9 mouse cellular contexts compared by ENCODE assay signal in genomic region chr5:123151077-123151476, GRCm38 (mm10). TPM values are rescaled to one million over a fixed set of nuclear protein-coding genes. Genes with fewer than 3 reads are reported as not detected.
A peak's percentile ranks its signal among the peaks of the same experiment; 100 is the strongest.
DNase-seq lines count a peak whose midpoint lies in the region; ATAC-seq and TF ChIP-seq lines count a peak whose summit lies in the region.
"Had no signal": no experiment of that assay in that cellular context is flagged by ENCODE, and none has a peak within 500 bp of the region (broad histone marks: within the 10 kb centered on the region; RNA-seq: fewer than 3 reads in every experiment).

No protein-coding gene starts in this region.

- peak; percentile 79 for ATAC-seq in common myeloid progenitor, adult 5-6 weeks (replicated peaks; ENCODE audit: low read depth, poor library complexity, severe bottlenecking)
- ATAC-seq in hindbrain, embryonic 11.5 days (ENCODE audit: low FRiP score): no peak
- peak; percentile 23 for ATAC-seq in lung, embryonic 16.5 days (ENCODE audit: low read depth)

- H3K27ac ChIP-seq in cerebellum, adult 2 months (ENCODE audit: insufficient read depth, low read length): no peak overlapping the region
- no peak overlapping the region for H3K27ac ChIP-seq in hindbrain, embryonic 11.5 days (ENCODE audit: low read depth, low read length)
- H3K27ac ChIP-seq in lung, embryonic 16.5 days (ENCODE audit: low read length): peak overlapping the region; percentile 54; the same call in 1 of the 2 replicates

- no peak for TF ChIP-seq CTCF in cerebellum, adult 2 months (IDR thresholded peaks at IDR 0.05; ENCODE audit: borderline replicate concordance, insufficient read depth, low read depth, low read length)

- H3K36me3 ChIP-seq in hindbrain, embryonic 11.5 days (ENCODE audit: control insufficient read depth, insufficient read depth, low read length): peaks cover 21% of the 10 kb centered on the region; the same call in 1 of the 2 replicates
- H3K36me3 ChIP-seq in lung, embryonic 16.5 days (ENCODE audit: control insufficient read depth, insufficient read depth, low read length): peaks cover 47% of the 10 kb centered on the region

- peak overlapping the region; percentile 37 for H3K4me2 ChIP-seq in hindbrain, embryonic 11.5 days (replicated peaks; ENCODE audit: low read depth, low read length)
- H3K4me2 ChIP-seq in lung, embryonic 16.5 days (ENCODE audit: low read depth, low read length): peak overlapping the region; percentile 60

- H3K4me3 ChIP-seq in cerebellum, adult 2 months (replicated peaks; ENCODE audit: insufficient read depth, low read depth, low read length): peak overlapping the region; percentile 91
- H3K4me3 ChIP-seq in hindbrain, embryonic 11.5 days (ENCODE audit: low read depth, low read length): no peak overlapping the region
- H3K4me3 ChIP-seq in lung, embryonic 16.5 days (ENCODE audit: low read length): peak overlapping the region; percentile 46

- no peak for DNase-seq in cerebellum, adult 2 months
- DNase-seq in cerebellum, postnatal 4 days (ENCODE audit: low spot score in 2 of 2): no peak
- no peak for DNase-seq in hindbrain, embryonic 11.5 days (ENCODE audit: low spot score)
- DNase-seq in spleen, adult 12 weeks (ENCODE audit: low spot score): peak; percentile 59
- DNase-seq in left cerebral cortex, adult 18-20 months (ENCODE audit: low spot score in 2 of 2): no peak
- DNase-seq in adrenal gland, postnatal 25 days: no peak

- TF ChIP-seq POLR2A in cerebellum, adult 2 months (IDR thresholded peaks at IDR 0.05; ENCODE audit: borderline replicate concordance, insufficient read depth, low read length): no peak

- no peaks in the 10 kb centered on the region for H3K9me3 ChIP-seq in hindbrain, embryonic 11.5 days (ENCODE audit: control insufficient read depth, low read length)
- H3K9me3 ChIP-seq in lung, embryonic 16.5 days (ENCODE audit: control insufficient read depth, low read length): no peaks in the 10 kb centered on the region

- peaks cover 22% of the 10 kb centered on the region for H3K4me1 ChIP-seq in cerebellum, adult 2 months (ENCODE audit: control insufficient read depth, insufficient read depth, low read length)
- H3K4me1 ChIP-seq in hindbrain, embryonic 11.5 days (replicated peaks; ENCODE audit: control insufficient read depth, insufficient read depth, low read length): peaks cover 10% of the 10 kb centered on the region
- peaks cover 32% of the 10 kb centered on the region for H3K4me1 ChIP-seq in lung, embryonic 16.5 days (replicated peaks; ENCODE audit: control insufficient read depth, insufficient read depth, low read length)

- H3K9ac ChIP-seq in hindbrain, embryonic 11.5 days (ENCODE audit: low read depth, low read length): peak overlapping the region; percentile 19; the same call in 1 of the 2 replicates
- H3K9ac ChIP-seq in lung, embryonic 16.5 days (ENCODE audit: low read length): peak overlapping the region; percentile 31

- 5% methylated on average over 7 of the region's 7 CpGs for WGBS in cerebellum, adult 2 months
- WGBS in hindbrain, embryonic 11.5 days: 47% methylated on average over 7 of the region's 7 CpGs
- WGBS in lung, embryonic 16.5 days: 12% methylated on average over 7 of the region's 7 CpGs

- no peaks in the 10 kb centered on the region for H3K27me3 ChIP-seq in cerebellum, adult 2 months (ENCODE audit: control insufficient read depth, insufficient read depth, low read length)
- H3K27me3 ChIP-seq in hindbrain, embryonic 11.5 days (ENCODE audit: control insufficient read depth, insufficient read depth, low read length): no peaks in the 10 kb centered on the region
- H3K27me3 ChIP-seq in lung, embryonic 16.5 days (ENCODE audit: control insufficient read depth, insufficient read depth, low read depth, low read length): no peaks in the 10 kb centered on the region

RNA-seq across cellular contexts. Expression of gene Setd1b, which starts 9.1 kb away (rescaled TPM):
- 14.9 and 17.0 TPM in 2 replicates for polyA plus RNA-seq in cerebellum, adult 2 months (2012; rRNA removed)
- total RNA-seq in common myeloid progenitor, adult 5-6 weeks (2017): 6.3 and 7.7 TPM in 2 replicates
- 11.0 and 14.2 TPM in 2 replicates for polyA plus RNA-seq in hindbrain, embryonic 11.5 days (2014; fragmentation: Nextera tagmentation; extraction: Ambion mirVana)
- 8.4 and 9.1 TPM in 2 replicates for polyA plus RNA-seq in lung, embryonic 16.5 days (2015; fragmentation: Nextera tagmentation; extraction: Ambion mirVana)
- 10 to 100 TPM; 34.0 to 34.5 TPM for total RNA-seq in left cerebral cortex, adult 18-20 months (2021)
- 34.7 and 41.6 TPM in 2 replicates for total RNA-seq in adrenal gland, postnatal 25 days (2021)

RNA-seq across cellular contexts. Expression of gene Psmd9, which starts 18.1 kb away (rescaled TPM):
- polyA plus RNA-seq in cerebellum, adult 2 months (2012; rRNA removed): 28.4 and 29.9 TPM in 2 replicates
- total RNA-seq in common myeloid progenitor, adult 5-6 weeks (2017): 27.1 and 44.4 TPM in 2 replicates
- polyA plus RNA-seq in hindbrain, embryonic 11.5 days (2014; fragmentation: Nextera tagmentation; extraction: Ambion mirVana): 73.5 and 78.7 TPM in 2 replicates
- polyA plus RNA-seq in lung, embryonic 16.5 days (2015; fragmentation: Nextera tagmentation; extraction: Ambion mirVana): 87.0 and 91.8 TPM in 2 replicates
- 10 to 100 TPM; 23.1 to 28.3 TPM for total RNA-seq in left cerebral cortex, adult 18-20 months (2021)
- 26.8 and 30.8 TPM in 2 replicates for total RNA-seq in adrenal gland, postnatal 25 days (2021)

RNA-seq across cellular contexts. Expression of gene Rhof, which starts 18.6 kb away (rescaled TPM):
- polyA plus RNA-seq in cerebellum, adult 2 months (2012; rRNA removed): 27.0 and 32.3 TPM in 2 replicates
- 3.4 TPM in 2 replicates for total RNA-seq in common myeloid progenitor, adult 5-6 weeks (2017)
- 1.7 and 2.0 TPM in 2 replicates for polyA plus RNA-seq in hindbrain, embryonic 11.5 days (2014; fragmentation: Nextera tagmentation; extraction: Ambion mirVana)
- polyA plus RNA-seq in lung, embryonic 16.5 days (2015; fragmentation: Nextera tagmentation; extraction: Ambion mirVana): 5.3 and 5.6 TPM in 2 replicates
- total RNA-seq in left cerebral cortex, adult 18-20 months (2021): 10 to 100 TPM; 50.5 to 51.0 TPM
- total RNA-seq in adrenal gland, postnatal 25 days (2021): 1.1 and 1.6 TPM in 2 replicates

RNA-seq across cellular contexts. Expression of gene Hpd, which starts 31.4 kb away (rescaled TPM):
- not detected in 2 replicates for polyA plus RNA-seq in cerebellum, adult 2 months (2012; rRNA removed)
- not detected in 2 replicates for total RNA-seq in common myeloid progenitor, adult 5-6 weeks (2017)
- not detected in 2 replicates for polyA plus RNA-seq in hindbrain, embryonic 11.5 days (2014; fragmentation: Nextera tagmentation; extraction: Ambion mirVana)
- polyA plus RNA-seq in lung, embryonic 16.5 days (2015; fragmentation: Nextera tagmentation; extraction: Ambion mirVana): 0.18 and 0.91 TPM in 2 replicates
- under 1 TPM in 1 of 2 experiments, not detected in 1; 0.37 TPM for total RNA-seq in left cerebral cortex, adult 18-20 months (2021)
- 1.4 and 25.2 TPM in 2 replicates for total RNA-seq in adrenal gland, postnatal 25 days (2021)
- polyA plus RNA-seq: C2C12 had no signal

Comparison
In these comparisons a context has a peak if more than half of its experiments do, and no peak if none do; other contexts are left out.
1. RNA of gene Rhof, which starts 18.6 kb away (total RNA-seq): 50.5 to 51.0 TPM in left cerebral cortex, adult 18-20 months; 3.4 TPM in common myeloid progenitor, adult 5-6 weeks and 1.1 to 1.6 TPM in adrenal gland, postnatal 25 days; every median in the first group is over 10 times any median in the second.